Mouse (Mus musculus): ENCODE data around the gene Hoxb8. TPM values are rescaled to one million over a fixed set of nuclear protein-coding genes. Genes with fewer than 3 reads are reported as not detected.

Hoxb8 gene
- total and polyA plus RNA-seq, 2 experiments: 0.04 TPM; not detected in 1

GRCm38 (mm10) chr11:96327750-96328149, 46.0 kb downstream of the Hoxb8 start:
- H3K4me1 ChIP-seq (ENCODE audit: control insufficient read depth, insufficient read depth, low read length): no peaks in the 10 kb centered on the region
- peaks cover 8% of the 10 kb centered on the region; the same call in 1 of the 2 replicates for H3K27me3 ChIP-seq (ENCODE audit: control insufficient read depth, insufficient read depth, low read length)
- TF ChIP-seq CTCF (IDR thresholded peaks at IDR 0.05; ENCODE audit: low read depth, low read length): no peak
- H3K9ac ChIP-seq (ENCODE audit: low read depth, low read length): no peak overlapping the region
- no peaks in the 10 kb centered on the region for H3K79me2 ChIP-seq (ENCODE audit: control insufficient read depth, insufficient read depth, low read length)
- H3K36me3 ChIP-seq (ENCODE audit: control insufficient read depth, insufficient read depth, low read length): no peaks in the 10 kb centered on the region
- WGBS: 21% methylated on average over 5 of the region's 5 CpGs
- no peak overlapping the region for H3K27ac ChIP-seq (replicated peaks; ENCODE audit: insufficient read depth, low read depth, low read length)
- no peak overlapping the region for H3K4me3 ChIP-seq (ENCODE audit: insufficient read depth, low read depth, low read length)
- no peak for DNase-seq (ENCODE audit: extremely low read depth, low read depth, low spot score)

DNA sequence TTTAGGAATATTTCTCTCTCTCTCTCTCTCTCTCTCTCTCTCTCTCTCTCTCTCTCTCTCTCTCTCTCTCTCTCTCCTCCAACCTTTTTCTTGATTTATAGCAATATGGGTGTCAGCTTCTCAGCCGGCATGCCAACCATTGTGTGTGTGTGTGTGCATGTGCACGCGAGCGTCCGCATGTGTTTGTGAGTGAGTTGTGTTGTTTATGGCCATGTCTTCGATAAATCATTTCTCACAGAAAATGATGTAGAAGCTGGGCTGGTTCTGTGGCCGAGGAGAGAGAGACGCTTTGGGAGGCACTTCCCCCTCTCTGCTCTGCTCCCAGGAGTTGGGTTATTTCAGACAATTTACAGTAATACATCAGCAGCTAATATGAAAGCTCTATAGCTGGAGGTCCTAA, 46.9 kb downstream of the Hoxb8 start:
- H3K9ac ChIP-seq (ENCODE audit: low read depth, low read length): no peak overlapping the region
- no peaks in the 10 kb centered on the region for H3K79me2 ChIP-seq (ENCODE audit: control insufficient read depth, insufficient read depth, low read length)
- no peak for TF ChIP-seq CTCF (IDR thresholded peaks at IDR 0.05; ENCODE audit: low read depth, low read length)
- TF ChIP-seq POLR2A (IDR thresholded peaks at IDR 0.05; ENCODE audit: extremely low read depth, insufficient read depth, low read length): no peak
- H3K27ac ChIP-seq (replicated peaks; ENCODE audit: insufficient read depth, low read depth, low read length): no peak overlapping the region
- H3K4me3 ChIP-seq (ENCODE audit: insufficient read depth, low read depth, low read length): no peak overlapping the region
- H3K36me3 ChIP-seq (ENCODE audit: control insufficient read depth, insufficient read depth, low read length): no peaks in the 10 kb centered on the region
- no peaks in the 10 kb centered on the region for H3K4me1 ChIP-seq (ENCODE audit: control insufficient read depth, insufficient read depth, low read length)
- WGBS: 28% methylated on average over 8 of the region's 8 CpGs
- H3K27me3 ChIP-seq (ENCODE audit: control insufficient read depth, insufficient read depth, low read length): peaks cover 13% of the 10 kb centered on the region; the same call in 1 of the 2 replicates
- DNase-seq (ENCODE audit: extremely low read depth, low read depth, low spot score): no peak

GRCm38 (mm10) chr11:96332105-96332504, 50.4 kb downstream of the Hoxb8 start:
- TF ChIP-seq POLR2A (IDR thresholded peaks at IDR 0.05; ENCODE audit: extremely low read depth, insufficient read depth, low read length): no peak
- H3K27ac ChIP-seq (replicated peaks; ENCODE audit: insufficient read depth, low read depth, low read length): no peak overlapping the region
- H3K4me3 ChIP-seq (ENCODE audit: insufficient read depth, low read depth, low read length): no peak overlapping the region
- H3K27me3 ChIP-seq (ENCODE audit: control insufficient read depth, insufficient read depth, low read length): peaks cover 13% of the 10 kb centered on the region; the same call in 1 of the 2 replicates
- no peak for DNase-seq (ENCODE audit: extremely low read depth, low read depth, low spot score)
- no peaks in the 10 kb centered on the region for H3K79me2 ChIP-seq (ENCODE audit: control insufficient read depth, insufficient read depth, low read length)
- no peaks in the 10 kb centered on the region for H3K36me3 ChIP-seq (ENCODE audit: control insufficient read depth, insufficient read depth, low read length)
- H3K9ac ChIP-seq (ENCODE audit: low read depth, low read length): no peak overlapping the region
- 11% methylated on average over 8 of the region's 8 CpGs for WGBS
- H3K4me1 ChIP-seq (ENCODE audit: control insufficient read depth, insufficient read depth, low read length): 0 out of 2 replicates have a peak, but pooled peaks cover 1% of the 10 kb centered on the region

DNA sequence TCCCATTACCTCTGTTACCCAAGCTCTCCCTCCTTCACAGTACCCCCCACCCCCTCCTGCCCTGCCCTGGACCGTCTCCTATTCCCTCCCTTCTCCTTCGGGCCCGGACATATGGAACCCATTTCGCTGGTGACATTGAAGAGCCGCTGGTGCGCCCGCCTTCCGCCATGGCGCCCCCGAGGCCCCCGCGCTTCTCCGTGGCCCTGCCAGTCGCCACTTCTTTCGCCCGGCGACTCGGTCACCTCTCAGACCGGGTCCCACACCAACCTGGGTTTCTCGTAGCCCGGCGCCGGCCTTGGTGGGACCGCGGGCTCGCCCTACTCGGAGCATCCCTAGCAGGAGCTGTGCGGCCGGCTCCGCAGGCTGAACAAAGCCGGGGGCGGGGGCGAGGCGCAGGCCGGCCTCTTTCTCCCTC, 50.9 kb downstream of the Hoxb8 start:
- Histone ChIP-seq H3K79me2 (ENCODE audit: control insufficient read depth, insufficient read depth, low read length) (no peaks in the 10 kb centered on the region), H3K36me3 (ENCODE audit: control insufficient read depth, insufficient read depth, low read length) (no peaks in the 10 kb centered on the region), H3K27ac (replicated peaks; ENCODE audit: insufficient read depth, low read depth, low read length) (no peak overlapping the region), H3K4me3 (ENCODE audit: insufficient read depth, low read depth, low read length) (peak overlapping the region; percentile 50; the same call in 1 of the 2 replicates), H3K9ac (ENCODE audit: low read depth, low read length) (peak overlapping the region; percentile 53), H3K27me3 (ENCODE audit: control insufficient read depth, insufficient read depth, low read length) (peaks cover 13% of the 10 kb centered on the region; the same call in 1 of the 2 replicates), H3K4me1 (ENCODE audit: control insufficient read depth, insufficient read depth, low read length) (0 out of 2 replicates have a peak, but pooled peaks cover 1% of the 10 kb centered on the region)
- 25% methylated on average over 35 of the region's 35 CpGs for WGBS
- TF ChIP-seq POLR2A (IDR thresholded peaks at IDR 0.05; ENCODE audit: extremely low read depth, insufficient read depth, low read length) (no peak), CTCF (IDR thresholded peaks at IDR 0.05; ENCODE audit: low read depth, low read length) (no peak)
- no peak for DNase-seq (ENCODE audit: extremely low read depth, low read depth, low spot score)

GRCm38 (mm10) chr11:96333241-96334001, 51.7 kb downstream of the Hoxb8 start:
- H3K4me1 ChIP-seq (ENCODE audit: control insufficient read depth, insufficient read depth, low read length): 0 out of 2 replicates have a peak, but pooled peaks cover 1% of the 10 kb centered on the region
- no peak for TF ChIP-seq POLR2A (IDR thresholded peaks at IDR 0.05; ENCODE audit: extremely low read depth, insufficient read depth, low read length)
- TF ChIP-seq CTCF (IDR thresholded peaks at IDR 0.05; ENCODE audit: low read depth, low read length): no peak
- no peaks in the 10 kb centered on the region for H3K36me3 ChIP-seq (ENCODE audit: control insufficient read depth, insufficient read depth, low read length)
- 23% methylated on average over 17 of the region's 17 CpGs for WGBS
- no peaks in the 10 kb centered on the region for H3K79me2 ChIP-seq (ENCODE audit: control insufficient read depth, insufficient read depth, low read length)
- H3K27ac ChIP-seq (replicated peaks; ENCODE audit: insufficient read depth, low read depth, low read length): no peak overlapping the region
- H3K27me3 ChIP-seq (ENCODE audit: control insufficient read depth, insufficient read depth, low read length): peaks cover 10% of the 10 kb centered on the region; the same call in 1 of the 2 replicates
- H3K9ac ChIP-seq (ENCODE audit: low read depth, low read length): 0 out of 2 replicates have a peak overlapping the region, but pooled peaks have one; percentile 38
- 0 out of 2 replicates have a peak overlapping the region, but pooled peaks have one; percentile 25 for H3K4me3 ChIP-seq (ENCODE audit: insufficient read depth, low read depth, low read length)
- no peak for DNase-seq (ENCODE audit: extremely low read depth, low read depth, low spot score)

DNA sequence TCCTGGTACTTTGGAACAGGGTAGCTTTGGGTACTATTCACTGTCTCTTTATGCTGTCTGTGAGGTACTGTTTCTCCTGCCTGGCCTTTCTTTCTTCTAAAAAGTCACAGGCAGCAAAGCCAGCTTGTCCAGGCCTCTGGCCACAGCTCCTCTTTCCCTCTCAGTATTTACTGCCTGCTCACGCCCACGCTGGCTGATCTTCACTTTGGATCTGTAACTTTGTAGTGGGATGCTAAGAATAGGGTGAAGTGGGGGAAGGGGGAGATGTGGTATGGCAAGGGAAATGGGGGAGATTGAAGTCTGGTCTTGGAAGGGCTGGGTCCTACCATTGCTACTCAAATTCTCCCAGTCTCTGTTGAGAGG, 52.3 kb downstream of the Hoxb8 start:
- no peak overlapping the region for H3K9ac ChIP-seq (ENCODE audit: low read depth, low read length)
- H3K79me2 ChIP-seq (ENCODE audit: control insufficient read depth, insufficient read depth, low read length): no peaks in the 10 kb centered on the region
- H3K4me3 ChIP-seq (ENCODE audit: insufficient read depth, low read depth, low read length): no peak overlapping the region
- no peak for TF ChIP-seq POLR2A (IDR thresholded peaks at IDR 0.05; ENCODE audit: extremely low read depth, insufficient read depth, low read length)
- no peak for TF ChIP-seq CTCF (IDR thresholded peaks at IDR 0.05; ENCODE audit: low read depth, low read length)
- 26% methylated on average over 2 of the region's 2 CpGs for WGBS
- 0 out of 2 replicates have a peak, but pooled peaks cover 1% of the 10 kb centered on the region for H3K4me1 ChIP-seq (ENCODE audit: control insufficient read depth, insufficient read depth, low read length)
- no peak for DNase-seq (ENCODE audit: extremely low read depth, low read depth, low spot score)
- H3K36me3 ChIP-seq (ENCODE audit: control insufficient read depth, insufficient read depth, low read length): no peaks in the 10 kb centered on the region
- H3K27ac ChIP-seq (replicated peaks; ENCODE audit: insufficient read depth, low read depth, low read length): no peak overlapping the region
- H3K27me3 ChIP-seq (ENCODE audit: control insufficient read depth, insufficient read depth, low read length): peaks cover 10% of the 10 kb centered on the region; the same call in 1 of the 2 replicates

Other genes starting within 250 kb of the Hoxb8 start
- gene Snf8, start 247.0 kb upstream of the Hoxb8 start, total RNA-seq (2014; rRNA removed): 25.4 and 27.7 TPM in 2 replicates
- 19.1 and 26.2 TPM in 2 replicates for gene Snf8, start 247.0 kb upstream of the Hoxb8 start, polyA plus RNA-seq (2012; rRNA removed)
- gene Ube2z, start 216.5 kb upstream of the Hoxb8 start, total RNA-seq (2014; rRNA removed): 18.6 and 23.3 TPM in 2 replicates
- gene Ube2z, start 216.5 kb upstream of the Hoxb8 start, polyA plus RNA-seq (2012; rRNA removed): 21.3 and 22.8 TPM in 2 replicates
- gene Atp5g1, start 206.2 kb upstream of the Hoxb8 start, total RNA-seq (2014; rRNA removed): 479 and 657 TPM in 2 replicates
- 1,258 and 1,301 TPM in 2 replicates for gene Atp5g1, start 206.2 kb upstream of the Hoxb8 start, polyA plus RNA-seq (2012; rRNA removed)
- gene Calcoco2, start 169.9 kb upstream of the Hoxb8 start, total RNA-seq (2014; rRNA removed): not detected in 2 replicates
- gene Calcoco2, start 169.9 kb upstream of the Hoxb8 start, polyA plus RNA-seq (2012; rRNA removed): not detected in 2 replicates
- not detected in 2 replicates for gene Ttll6, start 148.1 kb upstream of the Hoxb8 start, total RNA-seq (2014; rRNA removed)
- not detected in 2 replicates for gene Ttll6, start 148.1 kb upstream of the Hoxb8 start, polyA plus RNA-seq (2012; rRNA removed)
- not detected in 2 replicates for gene Hoxb13, start 87.6 kb upstream of the Hoxb8 start, total RNA-seq (2014; rRNA removed)
- 0.05 TPM in 1 of 2 replicates, not detected in the other for gene Hoxb13, start 87.6 kb upstream of the Hoxb8 start, polyA plus RNA-seq (2012; rRNA removed)
- gene Hoxb9, start 10.4 kb upstream of the Hoxb8 start, total RNA-seq (2014; rRNA removed): 0.07 TPM in 1 of 2 replicates, not detected in the other
- not detected in 2 replicates for gene Hoxb9, start 10.4 kb upstream of the Hoxb8 start, polyA plus RNA-seq (2012; rRNA removed)
- 0.09 and 0.54 TPM in 2 replicates for gene Hoxb7, start 4.7 kb downstream of the Hoxb8 start, total RNA-seq (2014; rRNA removed)
- 0.06 and 0.17 TPM in 2 replicates for gene Hoxb7, start 4.7 kb downstream of the Hoxb8 start, polyA plus RNA-seq (2012; rRNA removed)
- gene Hoxb6, start 10.6 kb downstream of the Hoxb8 start, total RNA-seq (2014; rRNA removed): 0.07 TPM in 1 of 2 replicates, not detected in the other
- 0.15 and 0.30 TPM in 2 replicates for gene Hoxb6, start 10.6 kb downstream of the Hoxb8 start, polyA plus RNA-seq (2012; rRNA removed)
- 0.09 and 0.20 TPM in 2 replicates for gene Hoxb5, start 21.4 kb downstream of the Hoxb8 start, total RNA-seq (2014; rRNA removed)
- 0.35 and 0.40 TPM in 2 replicates for gene Hoxb5, start 21.4 kb downstream of the Hoxb8 start, polyA plus RNA-seq (2012; rRNA removed)
- 0.37 and 0.67 TPM in 2 replicates for gene Hoxb4, start 36.4 kb downstream of the Hoxb8 start, total RNA-seq (2014; rRNA removed)
- gene Hoxb4, start 36.4 kb downstream of the Hoxb8 start, polyA plus RNA-seq (2012; rRNA removed): 0.55 and 0.91 TPM in 2 replicates
- 0.18 and 0.47 TPM in 2 replicates for gene Hoxb3, start 41.4 kb downstream of the Hoxb8 start, total RNA-seq (2014; rRNA removed)
- 0.47 and 0.48 TPM in 2 replicates for gene Hoxb3, start 41.4 kb downstream of the Hoxb8 start, polyA plus RNA-seq (2012; rRNA removed)
- gene Hoxb2, start 68.6 kb downstream of the Hoxb8 start, total RNA-seq (2014; rRNA removed): 0.46 and 0.60 TPM in 2 replicates
- gene Hoxb2, start 68.6 kb downstream of the Hoxb8 start, polyA plus RNA-seq (2012; rRNA removed): 0.98 and 1.3 TPM in 2 replicates
- gene Hoxb1, start 83.8 kb downstream of the Hoxb8 start, total RNA-seq (2014; rRNA removed): not detected in 2 replicates
- not detected in 2 replicates for gene Hoxb1, start 83.8 kb downstream of the Hoxb8 start, polyA plus RNA-seq (2012; rRNA removed)
- gene Skap1, start 182.7 kb downstream of the Hoxb8 start, total RNA-seq (2014; rRNA removed): 0.60 and 0.92 TPM in 2 replicates
- 0.31 and 0.40 TPM in 2 replicates for gene Skap1, start 182.7 kb downstream of the Hoxb8 start, polyA plus RNA-seq (2012; rRNA removed)

Data from liver, adult 2 months (tissue).